Mouse (Mus musculus) c-Kit-positive CD71-positive TER-119-positive erythroid progenitor cells, embryonic 14.5 days (primary cell): ENCODE measurements around the gene Nsun2.
A peak's percentile ranks its signal among the peaks of the same experiment; 100 is the strongest.

Experiments used
- DNase-seq: peaks from one replicate; pipeline ENCODE4 v3.0.0-alpha.2; 2013; ENCODE audit warnings: low spot score

Gene Nsun2

DNA sequence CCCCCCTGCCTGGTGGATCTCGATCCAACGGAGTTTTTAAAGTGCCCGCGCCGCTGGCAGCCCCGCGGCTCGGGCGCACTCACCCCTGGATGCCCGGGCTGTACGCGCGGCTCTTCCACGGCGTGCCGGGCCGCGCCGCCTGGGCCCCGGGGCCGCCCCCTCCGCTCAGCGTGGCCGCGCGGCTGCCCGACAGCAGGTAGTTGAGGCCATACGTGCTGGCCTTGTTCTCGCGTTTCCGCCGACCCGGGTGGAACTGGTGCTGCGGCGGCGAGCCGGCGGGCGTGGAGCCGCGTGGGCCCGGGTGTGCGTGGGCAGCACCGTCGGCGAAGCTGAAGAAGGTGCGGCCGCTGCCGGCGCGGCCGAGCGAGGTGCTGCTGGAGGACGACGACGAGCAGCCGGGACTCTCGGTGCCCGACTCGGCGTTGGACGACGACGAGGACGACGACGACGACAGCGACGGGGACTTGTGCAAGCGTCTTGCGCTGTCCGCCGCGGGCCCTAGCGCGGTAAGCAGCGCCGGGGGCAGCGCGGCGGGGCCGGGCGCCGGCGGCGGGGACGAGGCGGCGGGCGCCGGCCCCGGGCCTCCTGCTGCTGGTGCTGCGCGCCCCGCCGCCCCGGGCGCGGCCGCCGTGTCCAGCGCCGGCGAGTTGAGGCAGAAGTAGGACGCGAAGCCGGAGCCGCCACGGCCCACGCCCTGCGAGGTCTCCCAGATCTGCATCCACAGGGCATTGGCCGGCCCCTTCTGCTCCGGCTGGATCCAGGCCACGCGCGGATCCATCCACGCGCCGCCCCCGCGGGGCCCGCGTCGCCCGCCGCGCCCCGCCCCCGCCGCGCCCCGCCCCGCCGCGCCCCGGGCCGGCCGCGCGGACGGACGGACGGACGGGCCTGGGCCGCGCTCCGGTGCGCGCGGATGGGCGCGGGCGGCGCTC is at the start of gene Nsun2:
TSS of gene Nsun2 (plus strand) at position 342 of the 929 bp plus-strand sequence.
- DNase-seq = no peak

DNA sequence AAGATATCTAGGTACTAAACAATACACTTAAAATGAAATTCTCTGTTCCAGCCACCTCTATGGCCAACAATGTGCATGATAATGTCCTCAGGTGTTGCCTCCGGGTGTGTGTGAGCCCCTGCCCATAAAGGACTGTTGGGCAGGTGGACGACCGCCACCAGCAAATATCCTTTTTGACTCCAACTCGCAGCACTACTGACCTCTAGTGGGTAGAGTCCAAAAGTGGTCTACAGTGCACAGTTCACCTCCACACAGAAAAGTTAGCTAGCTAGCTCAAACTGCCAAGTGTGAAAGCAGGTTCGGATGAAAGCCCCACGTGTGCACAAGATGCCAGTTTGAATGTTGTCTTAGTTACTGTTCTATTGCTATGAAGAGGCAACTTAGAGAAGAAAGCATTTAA is 48.2 kb upstream of the Nsun2 start:
- no peak for DNase-seq

DNA sequence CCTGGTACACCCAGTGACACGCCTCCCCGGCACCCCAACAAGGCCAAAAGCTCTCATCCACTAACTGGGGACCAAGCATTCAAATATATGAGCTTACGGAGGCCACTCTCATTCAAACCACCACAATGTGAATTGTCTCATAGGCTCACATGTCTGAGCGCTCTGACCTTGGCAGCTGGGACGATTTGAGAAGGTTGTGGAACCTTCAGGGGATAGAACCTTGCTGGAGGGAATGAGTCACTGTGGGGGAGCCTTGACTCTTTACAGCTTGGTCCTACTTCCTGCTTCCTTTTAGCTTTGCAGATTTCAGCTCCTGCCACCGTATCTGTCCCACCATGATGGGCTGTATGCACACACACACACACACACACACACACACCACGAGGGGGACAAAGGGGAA is 47.7 kb upstream of the Nsun2 start:
- no peak for DNase-seq

DNA sequence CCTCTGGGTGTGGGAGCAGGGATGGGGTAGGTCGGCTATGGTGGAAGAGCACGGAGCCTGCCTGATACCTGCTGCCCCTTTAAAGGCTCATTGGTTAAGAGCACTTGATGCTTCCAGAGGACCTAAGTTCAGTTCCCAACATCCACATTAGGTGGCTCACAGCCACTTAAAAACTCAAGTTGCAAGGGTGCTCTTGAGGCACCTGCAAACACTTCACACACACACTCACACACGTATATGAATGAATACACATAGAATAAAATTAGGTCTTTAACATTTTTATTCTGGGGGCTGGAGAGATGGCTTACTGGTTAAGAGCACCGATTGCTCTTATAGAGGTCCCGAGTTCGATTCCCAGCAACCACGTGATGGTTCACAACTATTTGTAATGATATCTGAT is 46.4 kb upstream of the Nsun2 start:
- no peak for DNase-seq

DNA sequence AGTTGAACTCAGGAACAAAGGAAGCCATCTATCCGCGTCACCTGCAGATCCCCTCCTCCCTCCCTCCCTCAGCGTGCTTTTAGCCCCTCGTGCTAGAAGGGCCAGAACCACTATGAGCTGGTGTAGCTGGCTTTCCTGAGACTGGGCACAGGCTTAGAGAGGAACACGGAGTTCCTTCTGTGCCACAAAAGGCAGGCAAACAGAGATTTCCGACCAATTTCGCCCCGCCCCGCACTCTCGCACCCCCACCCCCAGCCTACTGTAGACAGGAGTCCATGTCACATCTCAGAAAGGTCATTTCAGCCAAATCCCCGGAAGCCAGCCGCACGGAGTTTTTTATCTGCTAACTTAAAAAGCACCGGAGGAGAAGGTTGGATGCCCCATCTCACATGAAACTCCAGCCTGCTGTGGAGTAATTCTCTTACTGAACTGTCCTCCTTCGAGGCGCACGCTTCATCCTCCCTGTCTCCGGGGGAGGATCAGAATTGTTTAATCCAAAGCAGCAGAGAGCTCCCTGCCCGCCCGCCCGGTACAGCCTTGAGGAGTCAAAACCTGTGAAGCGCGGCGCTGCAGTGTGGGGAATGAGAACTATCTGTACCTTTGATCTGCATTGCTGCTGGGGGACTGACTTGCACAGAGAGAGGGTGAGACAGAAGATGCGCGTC is 45.8 kb upstream of the Nsun2 start:
- no peak for DNase-seq

DNA sequence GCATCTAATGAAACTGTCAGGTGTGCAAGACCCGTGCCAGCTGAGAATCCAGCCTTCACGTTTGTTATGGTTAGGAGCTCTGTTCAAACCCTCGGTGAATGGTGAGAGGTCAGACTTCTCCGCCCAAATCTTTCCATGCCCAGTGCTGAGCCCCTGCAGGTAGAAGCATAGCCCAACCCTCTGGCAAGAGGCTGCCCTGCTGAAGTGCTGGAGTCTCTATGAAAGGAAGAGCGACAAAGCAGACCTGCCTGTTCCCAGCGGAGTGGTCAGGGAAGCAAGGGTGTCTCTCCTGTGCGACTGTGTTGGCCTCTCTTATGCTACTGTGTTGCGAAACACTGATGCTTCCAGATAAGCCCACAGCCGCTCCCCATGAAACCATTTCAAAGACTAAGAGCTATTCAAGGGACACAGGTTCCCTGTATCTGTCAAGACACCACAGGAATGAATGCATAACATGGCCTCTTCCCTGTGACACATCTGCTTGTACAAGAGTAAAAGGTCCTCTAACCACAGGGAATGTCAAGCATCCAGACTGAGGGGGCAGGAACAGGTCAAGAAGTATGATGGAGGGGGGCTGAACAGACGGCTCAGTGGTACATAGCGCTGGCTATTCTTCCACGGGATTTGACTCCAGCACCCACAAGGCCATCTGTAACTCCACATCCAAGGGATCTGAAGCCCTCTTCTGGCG is 44.8 kb upstream of the Nsun2 start:
- DNase-seq = no peak

DNA sequence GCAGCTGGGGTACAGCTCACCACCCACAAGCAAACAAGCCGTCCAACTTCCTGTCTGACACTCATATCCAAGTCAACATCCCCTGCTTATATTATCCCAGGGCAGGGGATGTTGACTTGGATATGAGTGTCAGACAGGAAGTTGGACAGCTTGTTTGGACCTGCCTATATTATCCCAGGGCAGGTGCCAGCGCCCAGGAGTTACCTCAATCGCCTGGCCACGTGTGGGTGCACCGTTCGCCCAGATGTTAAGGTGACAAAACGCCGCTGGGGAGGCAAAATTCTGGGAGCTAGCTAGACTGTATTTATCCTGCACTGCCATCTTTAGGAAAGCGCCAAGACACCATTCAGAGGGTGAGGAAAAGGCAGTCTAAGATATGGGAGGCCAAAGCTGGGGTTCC is 43.8 kb upstream of the Nsun2 start:
- no peak for DNase-seq

DNA sequence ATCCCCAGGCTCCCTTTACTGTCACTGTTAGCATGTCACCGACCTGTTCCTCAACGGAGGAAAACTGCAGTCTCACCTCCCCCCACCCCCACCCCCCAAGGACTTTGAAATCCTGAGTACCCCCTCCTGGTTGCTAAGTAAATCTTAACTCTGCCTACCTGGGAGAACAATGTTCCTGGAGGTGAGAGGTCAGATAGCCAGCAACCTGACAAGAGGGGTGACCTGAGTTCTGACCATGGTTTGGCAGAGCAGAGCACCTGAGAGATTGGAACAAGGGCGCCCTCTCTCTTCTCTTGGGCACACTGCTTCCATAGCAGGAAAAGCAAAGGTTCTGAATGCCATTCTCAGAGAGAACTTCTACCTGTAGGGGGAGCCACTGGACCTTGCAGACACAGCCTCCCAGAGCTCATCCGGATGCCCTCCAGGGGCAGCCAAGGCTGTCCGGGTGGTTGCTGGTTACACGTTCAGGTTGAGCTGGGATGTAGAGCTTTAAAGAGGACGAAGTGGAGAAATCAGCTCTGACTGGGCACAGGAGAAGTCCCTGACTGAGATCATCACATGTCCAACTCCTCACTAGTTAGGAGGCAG is 40.6 kb upstream of the Nsun2 start:
- peak; percentile 71 for DNase-seq

DNA sequence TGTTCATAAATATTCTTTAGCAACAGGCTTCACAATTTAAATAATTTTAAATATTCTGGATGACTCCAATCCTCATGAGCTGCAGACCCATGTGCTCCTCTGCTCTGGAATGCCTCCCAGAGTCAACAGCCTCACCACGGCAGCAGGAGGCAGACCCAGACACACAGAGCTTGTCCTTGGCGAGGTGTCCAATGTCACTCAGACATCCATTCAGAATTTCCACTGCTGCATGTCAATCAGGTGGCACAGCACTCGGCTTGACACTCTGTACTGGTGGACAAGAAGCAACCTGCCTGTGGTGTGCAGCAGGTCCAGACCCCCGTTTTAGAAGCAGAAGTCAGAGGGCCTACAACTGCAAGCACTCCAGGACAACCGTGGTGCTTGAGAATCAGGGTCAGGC is 35.3 kb upstream of the Nsun2 start:
- no peak for DNase-seq

DNA sequence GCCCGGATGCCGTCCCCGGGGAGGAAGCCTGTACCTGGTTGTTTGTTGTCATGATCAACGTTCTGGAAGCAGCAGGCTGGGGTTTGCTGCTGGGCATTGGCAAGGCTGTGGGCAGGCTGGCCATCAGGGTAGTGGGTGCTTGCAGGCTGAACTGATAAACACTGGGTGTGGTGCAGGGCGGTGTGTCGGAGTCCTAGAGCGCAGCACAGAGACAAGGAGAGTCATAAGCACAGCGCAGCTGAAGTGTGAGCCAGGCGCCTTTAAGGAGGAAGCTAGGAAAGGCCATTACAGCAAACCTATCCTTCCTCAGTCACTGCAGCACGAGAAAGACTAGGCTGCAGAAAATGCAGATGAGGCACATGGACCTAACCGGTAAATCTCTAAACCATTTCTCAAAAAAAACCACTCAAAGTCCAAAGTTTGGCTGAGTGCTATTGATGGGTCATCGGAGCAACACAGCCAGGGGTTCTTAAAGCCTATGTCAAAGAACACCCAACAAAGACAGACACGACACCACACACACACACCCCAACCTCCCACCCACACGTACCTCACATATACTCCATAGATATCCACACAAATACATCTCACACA is 31.3 kb upstream of the Nsun2 start:
- peak; percentile 28 for DNase-seq

DNA sequence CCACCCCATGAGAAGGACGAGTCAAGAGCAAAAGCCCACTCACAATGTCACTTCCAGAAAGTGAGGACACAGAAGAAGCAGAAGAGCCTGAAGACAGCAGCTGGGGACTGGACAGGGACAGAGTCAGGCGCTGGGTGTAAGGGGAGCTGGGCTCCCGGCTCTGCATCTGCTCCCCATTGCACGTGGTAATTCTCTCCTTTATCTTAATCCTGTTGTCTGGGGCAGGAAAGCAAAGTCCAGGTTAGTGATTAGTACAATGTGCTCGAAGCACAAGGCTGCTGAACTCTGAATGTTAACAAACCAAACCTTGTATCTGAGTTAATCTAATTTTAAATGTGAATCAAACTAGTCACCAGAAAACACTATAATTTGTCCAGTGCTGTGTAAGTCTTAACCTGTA is 30.7 kb upstream of the Nsun2 start:
- DNase-seq = no peak

DNA sequence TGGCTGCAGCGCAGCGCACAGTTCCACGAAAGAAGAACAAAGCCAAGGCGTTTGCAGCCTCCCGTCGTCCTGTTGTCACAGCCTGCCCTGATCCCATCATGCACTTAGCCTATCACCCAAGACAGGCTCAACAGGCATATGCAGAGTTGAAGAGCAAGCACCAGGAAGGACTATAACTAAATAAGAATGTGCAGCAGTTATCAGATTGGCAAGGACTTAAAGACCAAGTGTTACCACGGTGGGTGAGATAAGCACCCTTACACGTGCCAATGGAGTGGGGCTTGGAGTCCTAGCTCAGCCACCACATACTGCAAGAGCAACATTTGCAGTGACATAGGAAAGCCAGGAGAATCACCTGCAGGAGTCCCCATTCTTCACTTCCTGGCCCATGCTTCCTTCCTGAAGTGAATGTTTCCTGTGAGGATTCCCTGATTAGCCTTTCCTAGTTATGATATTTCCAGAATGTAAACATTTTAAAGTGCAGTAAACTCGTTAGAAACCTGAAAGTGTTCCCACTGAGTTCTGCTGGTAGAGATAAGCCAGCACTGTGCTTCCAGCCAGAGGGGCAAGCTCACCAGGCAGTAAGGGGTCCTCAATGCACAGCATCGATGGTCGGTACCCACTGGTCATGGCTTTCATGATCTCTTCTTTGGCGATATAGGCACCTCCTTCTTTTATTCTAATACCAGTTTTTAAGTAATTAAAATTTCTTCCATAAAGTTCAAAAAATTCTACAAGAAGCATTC is 27.0 kb upstream of the Nsun2 start:
- peak; percentile 19 for DNase-seq

DNA sequence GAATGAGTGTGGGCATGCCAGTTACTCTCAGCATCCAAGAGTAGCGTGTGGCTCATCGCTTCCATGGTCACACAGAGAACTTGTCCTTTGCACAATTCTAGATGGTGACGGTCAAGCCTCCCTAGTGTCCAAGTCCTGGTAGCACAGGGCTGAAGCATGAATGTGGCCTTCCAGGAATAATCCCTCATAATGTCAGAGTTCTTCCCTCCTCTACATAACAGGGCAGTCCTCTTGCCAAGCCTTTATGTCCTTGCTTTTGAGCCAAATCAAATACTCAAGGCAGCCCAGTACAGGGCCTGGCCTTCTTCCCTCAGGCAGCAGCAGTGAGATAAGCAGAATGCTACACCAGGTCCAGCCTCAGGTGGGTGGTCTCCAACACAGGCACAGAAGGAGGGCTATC is 25.9 kb upstream of the Nsun2 start:
- no peak for DNase-seq

DNA sequence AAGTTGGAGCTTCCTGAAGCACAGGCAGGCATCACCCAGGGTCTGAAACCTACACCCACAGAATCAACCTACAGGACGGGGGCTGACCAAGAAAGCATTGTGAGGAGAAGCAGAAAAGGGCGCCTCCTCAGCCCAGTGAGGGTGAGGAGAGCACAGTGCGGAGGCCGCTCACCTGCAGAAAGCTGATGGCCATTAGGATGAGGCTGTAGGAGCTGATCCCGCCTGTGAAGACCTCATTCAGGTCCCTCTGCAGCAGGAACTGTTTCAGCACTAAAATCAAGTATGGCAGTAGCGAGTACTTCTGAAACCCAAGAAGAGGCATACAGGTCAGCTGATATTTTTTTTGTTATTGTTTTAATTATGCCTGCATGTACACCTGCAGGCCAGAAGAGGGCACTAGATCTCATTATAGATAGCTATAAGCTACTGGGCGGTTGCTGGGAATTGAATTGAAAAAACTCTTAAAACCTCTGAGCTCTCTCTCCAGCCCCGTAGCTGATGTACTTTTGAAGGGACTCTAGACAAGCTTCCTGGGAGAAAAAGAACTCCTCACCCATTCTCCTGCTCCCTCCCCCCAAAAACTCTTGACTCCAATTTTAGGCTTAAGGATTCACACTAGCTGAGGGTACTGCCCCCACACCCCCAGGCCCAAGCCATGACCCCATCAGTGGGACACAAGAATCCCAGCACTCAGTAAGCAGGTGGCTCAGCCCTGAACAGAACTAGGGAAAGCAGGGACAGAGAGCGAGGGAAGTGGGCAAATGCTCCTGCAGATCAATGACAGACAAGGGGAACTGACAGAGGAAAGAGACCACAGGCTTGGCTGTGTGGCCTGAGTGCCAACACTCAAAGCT is 23.9 kb upstream of the Nsun2 start:
- no peak for DNase-seq

DNA sequence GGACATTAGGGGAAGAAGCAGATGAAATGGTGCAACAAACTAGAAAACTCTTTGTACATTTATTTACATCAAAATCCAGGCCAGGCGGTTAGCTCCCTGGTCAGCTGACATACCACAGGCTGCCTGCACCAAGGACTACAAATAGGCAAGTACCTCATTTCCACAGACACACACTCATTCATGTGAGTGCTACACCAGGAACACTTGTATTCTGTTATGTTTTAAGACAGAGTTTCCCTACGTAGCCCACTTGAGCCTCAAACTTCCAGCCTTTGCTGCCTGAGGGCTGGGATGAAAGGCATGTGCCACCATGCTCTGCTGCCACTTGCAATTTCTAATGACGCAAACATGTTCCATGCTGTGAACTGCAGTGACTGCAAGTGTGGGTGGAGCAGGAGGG is 18.5 kb upstream of the Nsun2 start:
- no peak for DNase-seq

DNA sequence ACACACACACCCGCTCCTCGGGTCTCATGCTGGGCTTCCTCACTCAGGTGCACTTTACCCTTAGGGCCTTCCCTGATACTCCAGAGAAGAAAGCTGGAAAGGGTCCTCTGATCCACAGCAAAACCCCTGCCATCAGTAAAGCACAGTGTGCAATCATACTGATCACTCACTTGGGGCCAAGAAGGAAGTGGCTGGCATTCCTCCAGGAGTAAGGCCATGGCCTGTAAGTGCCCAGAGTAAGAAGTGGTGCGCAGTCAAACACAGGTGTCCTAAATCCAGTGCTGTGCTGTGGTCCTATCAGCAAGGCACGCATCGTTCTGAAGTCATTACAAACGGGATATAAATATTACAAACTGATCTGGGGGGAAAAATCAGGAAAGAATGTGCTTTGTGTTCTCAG is 16.1 kb upstream of the Nsun2 start:
- no peak for DNase-seq

DNA sequence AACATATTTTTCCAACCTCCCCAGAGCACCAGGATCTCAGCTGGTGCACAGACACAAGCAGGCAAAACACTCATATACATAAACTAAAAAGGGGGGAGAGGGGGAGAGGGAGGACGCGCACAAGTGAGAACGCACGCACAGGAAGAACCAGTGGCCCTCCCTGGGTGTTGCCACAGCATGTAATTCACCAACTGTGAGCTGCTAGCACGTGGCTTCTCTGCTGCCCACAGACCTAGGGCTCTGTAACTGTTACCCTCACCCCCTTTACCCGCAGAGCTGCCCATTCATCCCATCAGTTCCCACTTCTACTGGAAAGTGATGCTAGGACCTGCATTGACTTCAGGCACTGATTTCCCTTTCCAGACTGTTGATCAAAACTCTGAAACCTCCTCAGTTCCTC is 14.4 kb upstream of the Nsun2 start:
- DNase-seq = no peak

DNA sequence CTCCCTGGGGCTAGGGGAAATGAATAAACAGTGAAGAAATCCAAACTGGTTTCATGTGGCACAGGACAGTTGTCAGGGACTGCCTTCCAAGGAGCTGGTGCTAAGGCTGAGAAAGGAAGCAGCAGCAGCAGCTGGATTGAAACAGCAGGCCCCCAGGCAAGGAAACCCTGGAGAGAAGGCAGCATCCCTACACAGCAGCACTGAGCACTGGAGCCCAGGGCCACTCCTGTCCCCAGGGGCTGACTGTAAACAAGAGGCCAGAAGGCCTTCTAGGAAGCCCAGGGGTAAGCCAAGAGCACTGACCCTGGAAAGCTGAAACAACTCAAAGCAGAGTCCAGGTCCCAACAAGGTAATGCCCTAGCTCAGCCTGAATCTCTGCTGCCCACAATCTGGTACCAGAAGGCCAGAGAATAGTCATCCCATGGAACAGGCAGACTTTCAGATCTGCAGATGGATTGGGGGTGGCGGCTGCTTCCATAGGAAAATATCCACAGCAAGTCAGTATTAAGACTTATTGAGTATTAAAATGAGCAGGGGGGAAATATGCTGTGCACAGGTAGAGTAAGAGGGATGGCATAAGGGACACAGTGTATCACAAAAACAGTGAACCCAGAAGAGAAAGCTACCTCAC is 11.3 kb upstream of the Nsun2 start:
- no peak for DNase-seq

DNA sequence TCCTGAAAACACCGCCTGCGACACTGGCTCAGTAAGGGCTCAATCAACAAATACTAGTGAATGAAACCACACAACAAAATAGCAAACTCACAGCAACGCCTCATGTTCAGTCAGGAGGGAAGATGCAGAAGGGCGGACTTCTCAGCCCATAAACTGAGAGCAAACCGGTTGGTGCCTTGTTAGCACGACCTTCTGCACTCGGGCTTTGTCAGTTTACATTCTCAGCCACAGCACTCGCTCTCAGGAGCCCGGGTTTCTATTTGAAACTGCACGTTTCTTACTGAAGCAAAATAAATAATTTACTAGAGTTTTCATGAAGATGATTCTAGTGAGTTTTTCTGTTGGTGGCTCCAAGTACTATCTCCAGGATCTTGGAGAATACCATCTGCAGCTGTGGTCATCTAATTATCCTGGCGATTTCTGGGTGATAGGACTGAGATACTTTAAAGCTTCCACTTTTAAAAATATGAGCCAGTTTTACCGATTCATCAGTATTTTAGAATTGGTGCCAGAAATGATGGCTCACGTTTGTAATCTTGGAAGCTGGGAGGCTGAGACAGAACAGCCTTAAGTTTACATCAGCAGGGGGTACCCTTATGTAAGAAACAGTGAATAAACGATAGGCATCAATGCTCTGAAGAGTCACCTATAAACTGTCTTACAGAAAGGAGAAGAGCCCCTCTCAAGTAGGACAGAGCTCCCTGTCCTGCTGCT is 9.9 kb upstream of the Nsun2 start:
- DNase-seq = no peak
